Mouse (Mus musculus) erythroid progenitor cell, adult 5-6 weeks (primary cell): ENCODE results near the gene Vsnl1. TPM values are rescaled to one million over a fixed set of nuclear protein-coding genes. Genes with fewer than 3 reads are reported as not detected.

Experiments
- ATAC-seq: replicated peaks from 2 replicates; pipeline ENCODE4 v1.8.0; 2016; ENCODE audit warnings: moderate number of reproducible peaks, mild to moderate bottlenecking, moderate TSS enrichment, inconsistent platforms; ENCODE audit not compliant: poor library complexity, low FRiP score, severe bottlenecking
- total RNA-seq, 2 experiments: library from RNA; stranded (forward) in 1 of 2; stranded (reverse) in 1 of 2; fragments of 150-400 nt in 1 of 2; fragments of 186-747, 209-891 nt in 1 of 2; gene quantifications; 2 replicates each; pipeline versions ENCODE4 v1.2.3 to v1.2.4; 2015 to 2017; ENCODE audit warnings: low replicate concordance in 2 of 2

Vsnl1 gene
- total RNA-seq (2015; ENCODE audit: low replicate concordance) (not detected in 2 replicates), total RNA-seq (2017; ENCODE audit: low replicate concordance) (not detected in 2 replicates)

GRCm38 (mm10) chr12:11436497-11437265, at the start of gene Vsnl1:
Gene Vsnl1, minus strand, starts transcription at chr12:11436613.
- no peak for ATAC-seq

- no peak for ATAC-seq
Observed at GRCm38 (mm10) chr12:11456632-11457031, 20.2 kb upstream of the Vsnl1 start.

- no peak for ATAC-seq
Observed at GRCm38 (mm10) chr12:11456213-11456612, 19.8 kb upstream of the Vsnl1 start.

GRCm38 (mm10) chr12:11455549-11456194, 19.3 kb upstream of the Vsnl1 start, which contains the start of gene Rad51ap2:
Gene Rad51ap2, plus strand, starts transcription at chr12:11456079.
- no peak for ATAC-seq

- no peak for ATAC-seq
Observed at GRCm38 (mm10) chr12:11454146-11454545, 17.7 kb upstream of the Vsnl1 start.

- no peak for ATAC-seq
Observed at GRCm38 (mm10) chr12:11437907-11438447, 1.6 kb upstream of the Vsnl1 start.

GRCm38 (mm10) chr12:11437266-11437906, 973 bp upstream of the Vsnl1 start:
- ATAC-seq, result no peak

GRCm38 (mm10) chr12:11436023-11436350, 426 bp downstream of the Vsnl1 start:
- no peak for ATAC-seq

GRCm38 (mm10) chr12:11435246-11436022, 979 bp downstream of the Vsnl1 start:
- no peak for ATAC-seq

- no peak for ATAC-seq
Observed at GRCm38 (mm10) chr12:11434446-11434845, 2.0 kb downstream of the Vsnl1 start.

- ATAC-seq, result no peak
Observed at GRCm38 (mm10) chr12:11433716-11434115, 2.7 kb downstream of the Vsnl1 start.

GRCm38 (mm10) chr12:11433126-11433525, 3.3 kb downstream of the Vsnl1 start:
- no peak for ATAC-seq

GRCm38 (mm10) chr12:11427396-11427795, 9.0 kb downstream of the Vsnl1 start:
- ATAC-seq, result no peak

- ATAC-seq, result no peak
Observed at GRCm38 (mm10) chr12:11418112-11418511, 18.3 kb downstream of the Vsnl1 start.

- ATAC-seq, result no peak
Observed at GRCm38 (mm10) chr12:11407679-11408078, 28.7 kb downstream of the Vsnl1 start.

GRCm38 (mm10) chr12:11398791-11399190, 37.6 kb downstream of the Vsnl1 start:
- no peak for ATAC-seq

- no peak for ATAC-seq
Observed at GRCm38 (mm10) chr12:11397029-11397428, 39.4 kb downstream of the Vsnl1 start.

GRCm38 (mm10) chr12:11395470-11395869, 40.9 kb downstream of the Vsnl1 start:
- no peak for ATAC-seq

- ATAC-seq, result no peak
Observed at GRCm38 (mm10) chr12:11392525-11392924, 43.9 kb downstream of the Vsnl1 start.
